Mouse (Mus musculus) ES-E14 (cell line): Measurements from ENCODE around the gene Tbcb.

ENCODE experiments used
- CHD2 ChIP-seq: IDR thresholded peaks from 2 replicates; pipeline ENCODE4 v1.6.1; 2014; ENCODE audit warnings: mild to moderate bottlenecking, low read depth, low read length, inconsistent platforms
- HCFC1 ChIP-seq: IDR thresholded peaks from 2 replicates; pipeline ENCODE4 v1.6.1; 2012; ENCODE audit warnings: low read length, inconsistent platforms, borderline replicate concordance; ENCODE audit not compliant: insufficient read depth
- MAFK ChIP-seq: IDR thresholded peaks from 2 replicates; pipeline ENCODE4 v1.6.1; 2014; ENCODE audit warnings: mild to moderate bottlenecking, low read depth, low read length, inconsistent platforms; ENCODE audit not compliant: insufficient read depth
- ZC3H11A ChIP-seq: IDR thresholded peaks from 2 replicates; pipeline ENCODE4 v1.6.1; 2012; ENCODE audit warnings: low read depth, mild to moderate bottlenecking, inconsistent platforms, low read length, borderline replicate concordance
- ZNF384 ChIP-seq: IDR thresholded peaks from 2 replicates; pipeline ENCODE4 v1.6.1; 2012; ENCODE audit warnings: low read depth, low read length, inconsistent platforms

DNA sequence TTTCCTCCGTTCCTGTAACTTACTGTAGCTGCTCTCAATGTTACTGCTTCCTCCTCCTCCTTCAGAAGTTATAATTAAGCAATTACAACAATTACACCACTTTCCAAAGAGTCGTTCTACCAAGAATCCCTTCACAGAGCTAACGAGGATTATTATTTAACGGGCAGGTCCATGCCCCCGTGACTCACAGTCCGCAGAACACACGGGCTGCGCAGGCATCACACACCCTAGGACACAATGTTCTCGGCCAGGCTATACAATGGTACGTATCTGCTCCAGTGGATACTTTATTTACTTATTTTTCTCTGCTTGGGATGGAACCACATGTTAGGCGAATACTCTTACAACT, 12.1 kb downstream of the Tbcb start:
- TF ChIP-seq CHD2 (no peak), HCFC1 (no peak), MAFK (no peak), ZNF384 (no peak), ZC3H11A (no peak)
